Mouse (Mus musculus) adrenal gland, postnatal 14 days (tissue): ENCODE measurements around the gene Rbm38. TPM values are rescaled to one million over a fixed set of nuclear protein-coding genes. Genes with fewer than 3 reads are reported as not detected.

ENCODE experiments used
- DNase-seq: peaks from one replicate; pipeline ENCODE4 v3.0.0; 2021; ENCODE audit warnings: mixed read lengths
- total RNA-seq: library from RNA; stranded (reverse); gene quantifications from 2 replicates; pipeline ENCODE4 v1.2.3, GENCODE M21; 2021

Gene Rbm38
- total RNA-seq, 1 experiment from 2014 or later: 31.6 TPM

DNA sequence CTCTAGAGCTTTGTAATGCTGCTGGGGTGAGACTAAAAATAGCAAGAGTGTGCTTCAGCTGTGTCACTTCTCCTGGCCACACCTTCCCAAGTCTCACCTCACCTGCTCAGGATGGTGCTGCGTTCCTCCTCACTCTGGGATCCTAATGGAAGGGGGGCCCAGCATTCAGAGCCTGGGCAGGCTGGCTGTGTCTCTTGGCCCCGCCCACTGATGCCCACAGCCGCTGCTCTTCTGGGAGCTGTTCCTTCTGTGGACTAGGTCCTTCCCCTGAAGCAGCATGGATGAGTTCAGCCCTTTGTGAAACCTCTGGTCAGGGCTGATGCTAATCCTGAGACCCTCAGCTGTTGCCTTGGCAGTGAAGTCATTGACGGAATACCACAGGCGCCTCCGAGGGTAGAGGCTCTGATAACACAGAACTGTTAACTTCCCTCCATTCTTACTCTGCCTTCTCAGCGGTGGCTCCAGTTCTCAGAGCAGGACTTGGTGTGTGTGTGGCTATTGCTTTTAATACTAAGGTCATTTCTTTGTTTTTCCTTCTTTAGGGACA, 5.5 kb upstream of the Rbm38 start:
- no peak for DNase-seq

DNA sequence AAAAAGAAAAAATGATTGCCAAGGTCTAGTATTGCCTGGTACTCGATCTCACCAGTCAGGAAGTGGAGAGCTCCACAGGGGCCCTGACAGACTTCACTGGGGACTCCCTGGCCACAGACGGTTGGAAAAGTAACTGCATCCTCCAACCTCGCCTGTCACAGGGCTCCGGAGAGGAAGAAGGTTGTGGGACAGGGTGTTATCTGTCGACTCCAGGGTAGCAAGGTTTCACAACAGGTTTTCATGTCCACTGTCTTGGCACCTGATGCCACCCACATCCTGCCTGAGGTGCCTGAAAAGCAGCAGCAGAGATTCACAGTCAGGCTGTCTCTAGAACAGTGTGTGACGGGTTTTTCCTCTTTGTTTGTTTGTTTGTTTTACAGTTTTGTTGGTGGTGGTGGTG, 2.4 kb upstream of the Rbm38 start:
- DNase-seq: no peak

DNA sequence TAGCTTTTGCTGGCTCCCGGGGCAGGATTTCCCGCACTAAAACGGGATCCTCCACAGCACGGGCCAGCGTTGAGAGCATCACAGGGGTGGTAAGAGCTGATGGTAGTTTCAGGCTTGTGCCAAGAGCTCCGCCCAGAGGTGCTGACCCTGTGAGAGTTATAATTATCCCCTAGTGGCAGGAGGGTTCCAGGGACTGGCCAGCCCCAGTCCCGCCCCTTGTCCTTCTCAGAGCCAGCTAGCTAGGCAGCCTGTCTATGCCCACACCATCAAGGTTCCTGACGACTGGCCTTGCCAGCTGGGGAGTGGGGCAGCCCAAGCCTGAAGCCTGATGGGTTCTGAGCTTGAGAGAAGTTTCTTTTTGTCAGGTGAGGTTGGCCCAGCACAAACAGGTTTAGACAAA, 1.7 kb upstream of the Rbm38 start:
- peak; percentile 85 for DNase-seq

- no peak for DNase-seq
Observed at GRCm38 (mm10) chr2:173019322-173019721, 976 bp upstream of the Rbm38 start.

- peak; percentile 96 for DNase-seq
Observed at GRCm38 (mm10) chr2:173019790-173020189, 508 bp upstream of the Rbm38 start.

GRCm38 (mm10) chr2:173021633-173022055, 1.3 kb downstream of the Rbm38 start:
- peak; percentile 97 for DNase-seq

- peak; percentile 60 for DNase-seq
Observed at GRCm38 (mm10) chr2:173022056-173022681, 1.9 kb downstream of the Rbm38 start.

DNA sequence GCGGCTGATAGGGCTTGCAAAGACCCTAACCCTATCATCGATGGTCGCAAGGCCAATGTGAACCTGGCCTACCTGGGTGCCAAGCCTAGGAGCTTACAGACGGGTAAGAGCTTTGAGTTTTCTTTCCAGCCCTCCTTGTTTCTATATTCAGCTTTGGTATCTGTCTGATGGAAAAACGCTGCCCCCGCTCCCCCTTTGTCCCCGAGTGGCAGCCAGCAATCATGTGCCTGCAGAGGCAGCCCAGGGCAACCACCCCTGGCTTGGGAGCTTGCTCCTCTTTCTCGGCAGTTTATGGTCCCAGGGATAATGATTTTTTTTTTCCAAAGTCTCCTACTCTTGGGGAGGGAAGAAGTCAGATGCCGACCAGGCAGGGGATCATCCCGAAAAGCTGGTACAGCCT, 2.5 kb downstream of the Rbm38 start:
- DNase-seq: no peak

DNA sequence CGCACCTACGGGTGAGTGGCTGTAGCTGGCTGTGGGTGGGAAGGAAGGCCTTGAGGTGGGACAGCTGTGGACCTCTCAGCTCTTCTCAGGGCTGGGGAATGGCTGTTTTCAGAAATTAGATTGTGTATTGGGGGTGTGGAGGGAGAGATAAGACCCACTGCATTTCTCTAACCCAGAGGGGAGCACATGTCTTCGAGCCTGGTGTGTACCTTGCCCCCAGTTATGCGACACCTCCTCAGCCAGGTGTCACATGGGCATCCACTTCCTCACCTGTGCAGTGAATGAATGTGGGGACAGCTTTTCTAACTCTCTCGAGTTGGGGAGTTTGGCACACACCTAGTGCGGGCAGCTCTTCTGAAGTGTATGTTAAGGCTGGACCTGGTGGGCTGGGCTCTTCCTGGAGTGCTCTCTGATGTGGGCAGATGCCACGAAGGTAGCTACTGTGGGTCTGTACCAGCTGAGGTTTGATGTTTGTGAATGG, 3.1 kb downstream of the Rbm38 start:
- no peak for DNase-seq

GRCm38 (mm10) chr2:173023966-173024365, 3.7 kb downstream of the Rbm38 start:
- no peak for DNase-seq

GRCm38 (mm10) chr2:173024392-173024791, 4.1 kb downstream of the Rbm38 start:
- no peak for DNase-seq

- DNase-seq: no peak
Observed at GRCm38 (mm10) chr2:173024938-173025337, 4.6 kb downstream of the Rbm38 start.

- DNase-seq: peak; percentile 46
Observed at GRCm38 (mm10) chr2:173026286-173026685, 6.0 kb downstream of the Rbm38 start.

DNA sequence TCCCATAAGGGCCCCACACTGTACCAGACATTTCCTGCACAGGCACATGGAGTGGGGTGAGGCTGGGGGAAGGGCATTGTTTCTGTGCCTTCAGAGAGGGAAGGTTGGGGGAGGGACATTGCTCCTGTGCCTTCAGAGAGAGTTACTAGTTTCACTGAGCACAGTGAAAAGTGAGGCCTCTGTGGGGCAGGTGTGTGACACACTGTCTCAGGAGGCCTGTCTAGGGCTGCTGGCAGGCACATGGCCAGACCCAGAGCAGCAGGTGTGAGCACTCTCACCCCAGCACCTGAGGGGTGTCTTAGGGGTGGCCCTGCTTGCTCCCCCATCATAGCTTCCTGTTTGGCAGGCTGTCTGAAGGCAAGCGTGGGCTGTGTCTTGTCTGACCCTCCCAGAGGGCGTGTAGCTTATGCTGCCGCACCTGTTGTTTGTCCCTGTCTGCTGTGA, 6.4 kb downstream of the Rbm38 start:
- DNase-seq: no peak

DNA sequence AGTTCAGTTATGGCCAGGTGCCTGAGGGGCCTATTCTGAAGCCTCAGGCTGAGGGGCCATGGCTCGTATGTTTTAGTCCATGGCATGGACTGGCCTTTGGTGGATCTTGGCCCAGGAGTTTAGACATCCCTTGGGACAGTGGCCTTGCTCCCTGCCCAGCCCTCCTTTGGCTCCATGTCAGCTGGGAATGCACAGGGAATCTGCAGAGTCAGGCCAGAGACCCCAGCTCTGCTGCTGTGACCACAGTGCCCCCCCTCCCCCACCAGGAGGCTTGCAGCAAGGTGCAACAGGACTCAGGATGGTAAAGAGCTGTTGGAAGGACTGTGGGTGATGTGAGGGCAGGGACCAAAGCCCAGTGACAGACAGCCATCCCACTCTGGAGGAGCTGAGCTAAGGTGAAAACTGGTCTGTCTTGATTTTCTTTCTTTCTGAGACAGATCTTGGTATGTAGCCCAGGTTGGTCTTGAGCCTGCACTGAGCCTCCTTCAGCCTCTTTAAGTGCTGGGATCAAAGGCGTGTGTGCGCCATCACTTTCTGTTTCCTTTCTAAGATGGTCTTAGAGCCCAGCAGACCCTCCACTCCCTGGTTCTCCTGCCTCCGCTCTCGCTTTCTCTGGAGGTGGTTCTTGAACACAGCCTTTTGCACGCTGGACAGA, 7.0 kb downstream of the Rbm38 start:
- peak; percentile 49 for DNase-seq

- DNase-seq: peak; percentile 49
Observed at GRCm38 (mm10) chr2:173027824-173028495, 7.7 kb downstream of the Rbm38 start.

DNA sequence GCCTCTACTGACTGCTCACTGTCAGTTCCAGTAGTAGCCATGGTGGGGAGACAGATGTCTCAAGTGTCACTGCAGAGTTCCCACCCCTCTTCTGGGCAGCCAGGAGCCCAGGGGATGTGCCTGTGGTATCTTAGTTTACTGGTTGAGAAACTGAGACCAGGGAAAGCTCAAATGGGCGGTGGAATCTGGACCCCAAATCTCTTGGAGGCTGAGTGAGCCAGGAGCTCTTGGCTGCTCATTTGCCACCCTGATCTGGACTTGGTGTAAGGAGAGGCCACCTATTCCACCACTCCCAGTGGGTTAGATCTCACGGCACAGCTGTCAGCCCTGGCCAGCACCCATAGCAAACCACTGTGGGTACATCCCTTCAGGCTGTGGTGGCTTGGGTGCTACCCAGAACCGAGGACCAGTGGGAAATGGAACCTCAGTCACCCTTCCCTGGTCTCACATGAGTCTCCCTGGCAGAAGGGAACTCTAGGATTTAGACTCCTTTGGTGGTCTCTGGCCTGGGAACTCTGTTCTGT, 8.3 kb downstream of the Rbm38 start:
- DNase-seq: no peak

DNA sequence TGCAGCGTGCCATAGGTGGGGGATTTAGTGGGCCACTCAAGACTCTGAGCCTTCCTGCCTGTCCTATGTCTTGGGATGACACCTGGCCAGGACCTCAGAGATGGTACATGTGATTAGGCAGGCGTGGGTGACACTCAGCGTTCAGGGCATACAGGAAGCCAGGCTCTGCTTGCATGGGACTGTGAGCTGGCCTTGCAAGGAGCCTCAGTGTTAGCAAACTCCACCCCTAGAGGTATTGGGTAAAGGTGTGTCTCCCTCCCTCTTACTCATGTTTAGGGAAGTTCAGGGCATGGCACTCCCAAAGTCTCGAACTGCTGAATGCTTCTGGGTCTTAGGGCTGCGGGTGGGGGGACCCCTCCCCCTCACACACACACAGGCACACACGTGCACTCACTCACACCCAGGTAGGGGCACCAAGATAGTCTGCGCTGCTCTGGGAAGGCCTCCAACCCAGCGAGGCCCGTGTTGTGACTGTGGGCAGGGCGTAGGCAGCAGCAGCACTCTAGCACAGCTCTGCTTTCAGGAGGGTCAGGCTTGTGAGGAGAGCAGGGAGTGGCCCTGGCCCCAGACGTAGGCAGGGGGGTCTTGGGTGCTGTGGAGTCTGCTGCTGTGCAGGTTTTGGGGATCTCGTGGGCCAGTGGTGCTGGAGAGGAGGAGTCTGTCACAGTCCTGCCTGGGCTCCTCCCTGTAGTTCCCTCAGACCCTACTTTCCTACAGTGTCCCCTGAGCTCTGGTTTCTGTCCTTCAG, 10.5 kb downstream of the Rbm38 start:
- no peak for DNase-seq

DNA sequence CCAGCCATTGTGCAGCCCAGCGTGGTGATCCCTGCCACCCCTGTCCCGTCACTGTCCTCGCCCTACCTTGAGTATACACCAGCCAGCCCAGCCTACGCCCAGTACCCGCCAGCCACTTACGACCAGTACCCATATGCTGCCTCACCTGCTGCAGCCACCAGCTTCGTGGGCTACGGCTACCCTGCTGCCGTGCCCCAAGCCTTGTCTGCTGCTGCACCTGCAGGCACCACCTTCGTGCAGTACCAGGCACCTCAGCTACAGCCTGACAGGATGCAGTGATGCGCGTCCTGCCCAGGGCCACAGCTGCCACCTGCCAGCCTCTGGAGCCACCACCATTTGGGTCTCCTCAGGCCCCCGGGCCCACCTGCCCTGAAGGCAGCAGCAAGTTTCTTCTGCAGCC, 13.2 kb downstream of the Rbm38 start:
- DNase-seq: no peak

DNA sequence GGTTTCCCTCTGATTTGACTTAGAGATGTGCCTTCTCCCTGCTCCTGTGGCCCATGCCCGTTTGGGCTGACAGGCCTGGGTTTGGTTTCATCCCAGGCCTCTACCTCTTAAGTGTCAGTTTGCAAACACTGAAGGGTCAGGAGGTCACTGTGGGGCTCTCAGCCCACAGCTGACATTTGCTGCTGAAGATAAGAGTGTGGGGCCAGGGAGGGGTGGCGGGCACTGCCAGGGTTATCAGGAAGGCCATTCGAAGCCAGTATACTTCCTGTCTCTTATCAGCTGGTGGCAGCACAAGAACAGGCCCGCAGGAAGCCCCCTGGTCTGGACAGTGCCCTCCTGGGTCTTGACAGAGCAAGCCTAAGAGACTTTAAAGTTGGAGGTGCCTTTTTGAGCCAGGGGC, 14.7 kb downstream of the Rbm38 start:
- no peak for DNase-seq

DNA sequence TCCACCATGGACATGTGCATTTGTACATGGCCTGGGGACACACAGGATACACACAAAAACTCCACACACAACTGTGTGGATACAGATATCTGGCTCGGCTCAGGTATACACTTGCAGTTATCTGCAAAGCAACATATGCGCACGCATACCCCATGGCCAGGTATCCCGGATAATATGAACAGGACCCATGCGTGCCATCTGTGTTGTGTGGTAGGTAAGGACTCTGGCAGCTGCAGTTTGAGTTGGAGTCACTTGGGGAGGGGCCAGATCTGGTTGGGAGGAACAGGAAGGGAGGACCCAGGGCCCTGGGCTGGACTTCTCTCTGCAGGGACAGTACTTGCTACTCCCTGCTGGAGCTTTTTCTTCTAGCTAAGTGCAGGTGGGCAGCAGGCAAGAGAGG, 15.4 kb downstream of the Rbm38 start:
- DNase-seq: no peak

DNA sequence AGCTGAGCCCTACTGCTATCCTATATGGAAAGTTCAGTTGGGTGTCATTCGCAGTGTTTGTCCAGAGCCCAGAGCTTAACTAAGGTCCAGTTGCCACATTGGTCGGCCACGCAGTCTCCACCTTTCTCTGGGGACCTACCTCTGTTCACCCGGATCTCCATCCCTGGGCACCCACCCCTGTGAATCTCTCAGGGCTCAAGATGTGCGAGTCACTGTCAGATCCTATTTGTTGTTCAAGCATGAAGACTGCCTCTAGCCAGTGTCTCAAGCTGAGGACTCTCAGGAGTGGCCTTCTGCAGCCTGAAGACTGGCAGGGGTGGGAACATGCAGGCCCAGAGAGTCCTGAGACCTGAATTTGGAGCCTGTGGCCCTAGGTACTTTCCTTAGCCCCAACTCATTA, 15.8 kb downstream of the Rbm38 start:
- no peak for DNase-seq
